Mouse (Mus musculus) bone marrow, adult 2 months (tissue): ENCODE data around the gene Sftpa1. TPM values are rescaled to one million over a fixed set of nuclear protein-coding genes. Genes with fewer than 3 reads are reported as not detected.

ENCODE experiments used
- H3K27ac ChIP-seq: fragments of 200-500 bp; 2 replicates; pipeline ENCODE4 v1.5.1; 2012; ENCODE audit warnings: low read depth, mild to moderate bottlenecking, control low read depth, inconsistent platforms, low read length; ENCODE audit not compliant: control insufficient read depth, poor library complexity, insufficient read depth
- H3K4me1 ChIP-seq: fragments of 200-500 bp; 2 replicates; pipeline ENCODE4 v1.6.1; 2011; ENCODE audit warnings: low read length; ENCODE audit not compliant: control insufficient read depth, insufficient read depth
- H3K4me3 ChIP-seq: fragments of 200-500 bp; replicated peaks from 2 replicates; pipeline ENCODE3; 2011; ENCODE audit warnings: mild to moderate bottlenecking, low read depth, low read length, control low read depth; ENCODE audit not compliant: control insufficient read depth
- CTCF ChIP-seq: fragments of 200-500 bp; IDR thresholded peaks from 2 replicates; pipeline ENCODE4 v1.5.1; 2011; ENCODE audit warnings: low read length, control low read depth; ENCODE audit not compliant: control insufficient read depth, insufficient read depth
- POLR2A ChIP-seq: fragments of 200-500 bp; IDR thresholded peaks from 2 replicates; pipeline ENCODE4 v1.6.1; 2011; ENCODE audit warnings: low read depth, mild to moderate bottlenecking, control low read depth, low read length, borderline replicate concordance; ENCODE audit not compliant: control insufficient read depth
- WGBS: fragments of 180-500 bp; shearing (Covaris S2); methylation state at CpG from one replicate; pipeline ENCODE4 v1.1.7; 2018; 5-methylcytosine and 5-hydroxymethylcytosine counted together
- polyA plus RNA-seq: library from polyadenylated mRNA; stranded (reverse); fragments of >200 nt; gene quantifications from 2 replicates; pipeline ENCODE4 v1.2.4, GENCODE M21; 2011; ENCODE audit warnings: low replicate concordance; ENCODE audit not compliant: missing spikeins, insufficient read depth, insufficient read length

Sftpa1 gene
- polyA plus RNA-seq, 1 experiment: not detected

DNA sequence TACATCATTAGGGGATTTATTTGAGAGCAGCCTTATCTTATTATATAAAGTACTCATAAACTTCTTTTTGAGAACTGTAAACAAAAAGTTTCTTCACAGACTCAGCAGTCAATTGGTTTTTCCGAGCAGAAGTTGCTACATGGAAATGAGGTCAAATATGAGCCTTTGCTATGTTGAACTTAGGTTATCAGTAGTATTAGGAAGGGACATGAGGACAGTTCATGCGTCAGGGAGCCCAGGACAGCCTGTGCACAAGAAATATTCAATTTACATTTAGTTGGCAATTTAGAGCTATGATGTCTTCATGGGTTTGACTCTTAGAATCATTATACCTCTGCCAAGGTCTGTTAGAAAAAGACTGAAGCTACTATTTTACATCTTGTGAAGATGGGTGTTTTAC is 29.3 kb upstream of the Sftpa1 start:
- Histone ChIP-seq H3K27ac (no peak overlapping the region), H3K4me1 (no peaks in the 10 kb centered on the region), H3K4me3 (no peak overlapping the region)
- no peak for TF ChIP-seq CTCF
- no peak for TF ChIP-seq POLR2A
- 73% methylated on average over 2 of the region's 2 CpGs for WGBS

DNA sequence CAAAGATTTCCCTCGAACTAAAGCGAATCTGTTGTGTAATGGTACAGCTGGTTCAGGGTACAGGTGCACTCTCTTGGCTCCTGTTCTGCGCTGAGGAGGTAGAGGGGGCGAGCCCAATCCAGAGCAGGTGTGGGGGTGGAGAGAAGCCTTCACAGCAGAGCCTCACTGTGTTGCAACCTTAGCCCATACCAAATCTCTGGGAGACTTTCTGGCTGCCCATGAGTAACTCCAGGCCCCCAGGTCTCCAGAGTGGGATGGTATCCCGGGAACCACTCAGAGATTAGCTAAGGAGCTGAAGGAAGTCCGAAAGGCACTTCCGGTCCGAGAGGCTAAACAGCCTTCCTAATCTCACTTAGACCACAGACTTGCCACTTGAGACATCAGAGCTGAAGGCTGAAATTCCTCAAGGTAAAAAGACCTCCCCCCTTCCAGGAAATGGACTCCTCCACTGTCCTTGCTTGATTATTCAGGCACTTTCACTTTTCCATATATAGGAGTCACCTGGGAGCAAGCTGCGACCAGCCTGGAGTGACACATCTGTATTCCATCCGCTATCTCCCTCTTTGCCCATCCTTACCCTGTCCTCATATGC is 26.6 kb upstream of the Sftpa1 start, which contains the start of gene Mat1a:
TSS of gene Mat1a (plus strand) at position 183 of the 592 bp plus-strand sequence.
- no peak within 1 kb of the TSS for H3K27ac ChIP-seq
- H3K4me3 ChIP-seq: no peak within 1 kb of the TSS
- TF ChIP-seq CTCF (no peak), POLR2A (no peak)
- no peaks in the 10 kb centered on the region for H3K4me1 ChIP-seq
- WGBS: 65% methylated on average over 10 of the region's 10 CpGs

- no peaks in the 10 kb centered on the region for H3K4me1 ChIP-seq
- H3K27ac ChIP-seq: no peak overlapping the region
- 77% methylated on average over 7 of the region's 7 CpGs for WGBS
- no peak for TF ChIP-seq CTCF
- TF ChIP-seq POLR2A: no peak
- no peak overlapping the region for H3K4me3 ChIP-seq
These were observed 20.4 kb upstream of the Sftpa1 start for GRCm38 (mm10) chr14:41111031-41111668.

GRCm38 (mm10) chr14:41112944-41113343 is 18.6 kb upstream of the Sftpa1 start:
- no peak overlapping the region for H3K4me3 ChIP-seq
- WGBS: 66% methylated on average over 4 of the region's 4 CpGs
- no peaks in the 10 kb centered on the region for H3K4me1 ChIP-seq
- TF ChIP-seq POLR2A (no peak), CTCF (no peak)
- no peak overlapping the region for H3K27ac ChIP-seq

DNA sequence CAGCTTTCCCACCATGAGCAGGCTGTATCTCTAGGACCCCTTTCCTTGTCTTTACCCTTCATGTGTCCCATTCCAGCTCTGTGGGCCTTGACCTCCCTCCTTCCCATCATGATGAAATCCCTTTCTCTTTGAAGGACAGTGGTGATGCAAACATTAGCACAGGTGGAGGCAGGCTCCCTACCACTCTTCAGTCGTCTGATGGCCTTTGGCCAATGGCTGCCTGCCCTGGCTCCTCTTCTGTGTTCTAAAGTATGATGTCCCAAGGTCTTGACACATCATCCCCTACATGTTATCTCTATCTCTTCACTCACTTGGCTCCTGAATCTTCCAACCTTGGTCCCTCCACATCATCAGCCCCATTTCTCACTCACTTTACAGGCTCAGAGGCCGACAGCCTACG is 15.3 kb upstream of the Sftpa1 start:
- 78% methylated on average over 3 of the region's 3 CpGs for WGBS
- Histone ChIP-seq H3K27ac (no peak overlapping the region), H3K4me1 (no peaks in the 10 kb centered on the region), H3K4me3 (no peak overlapping the region)
- TF ChIP-seq POLR2A: no peak

DNA sequence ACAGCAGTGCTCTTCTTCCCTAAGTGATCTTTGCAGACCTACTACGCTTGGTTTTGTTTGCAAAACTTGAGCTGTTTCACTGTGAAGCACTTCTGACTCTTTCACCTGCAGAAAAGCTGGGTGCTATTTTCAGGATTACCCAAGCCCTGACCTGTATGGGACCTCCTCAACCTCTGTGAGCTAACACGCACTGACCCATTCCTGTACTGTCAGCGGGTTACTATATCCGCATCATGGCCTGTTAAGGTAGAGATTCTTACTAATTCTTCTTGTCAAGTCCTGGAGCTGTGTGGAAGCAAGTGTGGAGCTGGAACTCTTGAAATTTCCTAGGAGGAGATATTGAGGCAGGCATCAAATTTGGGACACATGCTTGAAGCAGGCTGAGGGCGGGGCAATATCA is 6.9 kb upstream of the Sftpa1 start:
- no peak overlapping the region for H3K4me3 ChIP-seq
- TF ChIP-seq CTCF (no peak), POLR2A (no peak)
- WGBS: 77% methylated on average over 5 of the region's 5 CpGs
- H3K4me1 ChIP-seq: no peaks in the 10 kb centered on the region
- H3K27ac ChIP-seq: no peak overlapping the region

DNA sequence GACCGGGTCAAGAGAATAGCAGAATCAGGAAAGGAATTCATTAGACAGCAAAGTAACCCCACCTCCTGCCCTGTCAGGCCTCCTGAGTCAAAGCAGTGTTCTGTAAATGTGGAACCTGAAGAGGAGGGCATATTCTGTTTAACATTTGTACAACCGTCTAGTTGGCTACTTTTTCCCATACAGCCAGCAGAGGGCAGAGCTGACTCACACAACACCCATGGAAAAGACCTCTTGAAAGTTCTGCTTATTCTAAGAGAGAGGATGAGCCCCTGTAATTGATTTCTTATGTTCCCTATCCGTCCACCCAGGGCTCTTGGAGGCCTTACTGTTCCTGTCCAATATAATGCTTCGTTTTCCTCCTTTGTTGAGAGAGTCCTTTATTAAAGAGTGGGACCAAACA is 3.6 kb upstream of the Sftpa1 start:
- Histone ChIP-seq H3K27ac (no peak overlapping the region), H3K4me1 (no peaks in the 10 kb centered on the region), H3K4me3 (no peak overlapping the region)
- TF ChIP-seq CTCF: no peak
- TF ChIP-seq POLR2A: no peak
- 19% methylated on average over 4 of the region's 4 CpGs for WGBS

DNA sequence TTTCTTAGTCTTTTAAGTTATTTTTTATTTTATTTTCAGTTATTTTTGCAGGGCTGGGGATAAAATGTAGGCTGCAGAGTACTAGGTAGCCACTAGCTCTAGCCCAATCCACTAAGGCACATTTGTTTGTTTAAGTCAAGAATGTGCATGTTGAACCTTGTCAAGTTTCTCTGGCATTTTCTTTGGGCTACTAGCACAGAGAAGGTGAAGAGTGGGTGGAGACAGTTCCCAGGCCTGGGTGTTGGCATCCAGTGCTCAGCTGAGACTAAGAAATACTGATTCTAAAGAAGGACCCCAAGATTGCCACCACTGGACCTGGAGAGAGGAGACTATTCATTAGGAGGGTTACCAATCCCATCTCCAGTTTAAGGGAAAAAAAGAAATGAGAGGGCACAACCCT is 5.4 kb downstream of the Sftpa1 start:
- no peaks in the 10 kb centered on the region for H3K4me1 ChIP-seq
- TF ChIP-seq CTCF (no peak), POLR2A (no peak)
- H3K4me3 ChIP-seq: no peak overlapping the region
- no peak overlapping the region for H3K27ac ChIP-seq

DNA sequence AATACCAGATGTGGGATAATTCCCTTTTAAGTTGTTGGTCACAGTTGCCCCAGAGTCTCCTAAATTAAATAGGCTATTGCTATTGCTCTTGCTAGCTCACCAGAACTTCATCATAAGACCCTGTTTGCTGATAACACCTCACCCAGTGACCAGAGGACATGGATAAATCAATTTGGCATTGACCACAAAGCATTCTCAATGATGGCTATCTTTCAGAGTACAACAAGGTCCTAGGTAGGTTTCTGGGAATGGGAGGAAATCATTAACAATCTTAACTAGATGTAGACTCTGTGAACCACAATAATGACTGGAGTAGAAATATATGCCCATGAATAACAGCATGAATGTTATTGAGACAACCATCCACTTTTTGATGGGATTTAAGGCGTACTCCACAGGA is 9.1 kb downstream of the Sftpa1 start:
- Histone ChIP-seq H3K27ac (no peak overlapping the region), H3K4me1 (no peaks in the 10 kb centered on the region), H3K4me3 (no peak overlapping the region)
- TF ChIP-seq CTCF (no peak), POLR2A (no peak)
- 74% methylated on average over 1 of the region's 1 CpGs for WGBS
